Mouse (Mus musculus) Patski (cell line): ENCODE data around the gene Coro2a. TPM values are rescaled to one million over a fixed set of nuclear protein-coding genes. Genes with fewer than 3 reads are reported as not detected.
"Not testable (repeated sequence)": the region's sequence is repeated elsewhere in the genome, so short reads cannot be mapped to it uniquely, and the experiment has no call there.

Experiments used
- ATAC-seq: fragments of 100-300 bp; one replicate; pipeline ENCODE4 v1.8.0; 2021
- CTCF ChIA-PET: fragments of 350-600 bp; sonication (Branson Sonifier 250); formaldehyde crosslinking; loops from one replicate; lab custom pipeline; 2022; ENCODE audit warnings: inconsistent platforms; lab: Charles Lee
- POLR2A ChIA-PET: fragments of 350-600 bp; sonication (Branson Sonifier 250); formaldehyde crosslinking; loops from one replicate; lab custom pipeline; 2022; ENCODE audit warnings: antibody characterized with exemption, inconsistent platforms; lab: Charles Lee
- DNase-seq: peaks from one replicate; pipeline ENCODE4 v3.0.0-alpha.2; 2011; ENCODE audit warnings: low read depth, low spot score
- H3K27me3 ChIP-seq: fragments of 371-371 bp; one replicate; pipeline ENCODE4 v1.5.1; 2021
- CTCF ChIP-seq: fragments of 100-300 bp; IDR thresholded peaks from one replicate; pipeline ENCODE4 v1.5.1; 2021
- in situ Hi-C: fragments of 300-500 bp; cut with MboI; formaldehyde crosslinking; loops from 3 replicates; pipeline ENCODE4 v1.11.1; 2018; ENCODE audit warnings: low pct_unique_long_range_greater_than_20kb, mixed read lengths
- polyA plus RNA-seq: library from polyadenylated mRNA; unstranded; gene quantifications from one replicate; pipeline ENCODE4 v1.2.3, GENCODE M21; 2021

Coro2a gene
- polyA plus RNA-seq, 1 experiment from 2014 or later, result 0.12 TPM

- no peak for DNase-seq
- TF ChIP-seq CTCF, result no peak
- no peak for ATAC-seq
- in situ Hi-C loops, result no loop called here
- ChIA-PET POLR2A (no interaction called here), CTCF (no interaction called here)
- no peaks in the 10 kb centered on the region for H3K27me3 ChIP-seq
Observed at GRCm38 (mm10) chr4:46634881-46635280, 32.9 kb upstream of the Coro2a start.

DNA sequence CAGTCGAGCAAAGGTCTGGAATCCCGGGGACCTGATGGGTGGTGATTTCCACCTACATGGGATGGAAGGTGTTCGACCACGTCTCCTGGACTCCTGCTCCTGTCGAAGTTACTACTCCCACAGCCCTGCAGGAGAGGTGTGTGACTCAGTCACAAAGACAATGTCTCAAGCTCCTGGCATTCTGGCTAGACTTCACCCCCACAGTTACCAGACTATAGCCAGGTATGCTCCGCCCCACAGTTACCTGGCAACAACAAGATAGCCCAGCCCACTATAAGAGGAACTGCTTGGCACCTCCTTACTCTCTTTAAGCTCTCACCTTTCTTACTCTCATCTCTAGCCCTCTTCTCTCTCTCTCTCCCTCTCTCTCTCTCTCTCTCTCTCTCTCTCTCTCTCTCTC lies 31.6 kb upstream of the Coro2a start:
- H3K27me3 ChIP-seq, DNase-seq, CTCF ChIA-PET, ATAC-seq, in situ Hi-C loops, POLR2A ChIA-PET: not testable (repeated sequence)

- in situ Hi-C loops, result no loop called here
- no peak for ATAC-seq
- no peak for TF ChIP-seq CTCF
- no peaks in the 10 kb centered on the region for H3K27me3 ChIP-seq
- ChIA-PET POLR2A (no interaction called here), CTCF (no interaction called here)
- DNase-seq, result no peak
Observed at GRCm38 (mm10) chr4:46632465-46632864, 30.5 kb upstream of the Coro2a start.

DNA sequence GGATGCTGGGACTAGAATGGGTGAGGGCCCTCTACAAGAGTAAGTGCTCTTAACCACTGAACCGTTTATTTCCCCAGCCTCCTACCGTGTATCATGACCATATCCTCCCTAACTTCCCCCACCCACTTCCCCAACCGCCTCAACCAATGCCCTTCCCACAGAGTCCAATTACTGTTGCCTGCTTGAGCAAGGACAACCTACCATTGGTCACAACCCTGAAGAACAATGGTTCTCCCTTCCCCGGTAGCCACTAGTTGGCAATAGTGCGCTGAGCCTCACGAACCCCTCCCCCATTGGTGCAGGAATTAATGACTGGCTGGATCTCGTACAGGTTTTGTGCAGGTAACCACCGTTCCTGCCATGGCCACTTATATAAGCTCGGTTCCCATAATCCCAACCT lies 28.4 kb upstream of the Coro2a start:
- no peak for ATAC-seq
- POLR2A ChIA-PET, result no interaction called here

DNA sequence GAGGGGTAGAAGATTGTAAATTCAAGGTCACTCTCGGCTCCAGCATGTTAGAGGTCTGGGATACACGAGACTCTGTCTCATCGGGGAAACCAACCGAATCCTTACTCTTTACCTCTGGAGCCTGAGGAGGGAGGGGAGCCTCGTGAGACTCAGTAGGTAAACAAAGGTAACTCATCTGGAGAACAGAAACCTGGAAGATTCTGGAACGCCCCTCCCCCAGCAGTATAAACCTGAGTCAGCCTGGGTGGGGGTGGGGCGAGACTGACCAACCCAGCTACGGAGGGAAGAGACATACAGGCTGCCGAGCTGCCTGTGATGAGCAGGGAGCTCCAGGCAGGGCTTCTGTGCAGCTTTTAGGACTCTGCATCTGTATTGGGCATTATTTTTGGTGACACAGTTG lies 26.9 kb upstream of the Coro2a start:
- TF ChIP-seq CTCF, result no peak
- H3K27me3 ChIP-seq, result no peaks in the 10 kb centered on the region
- no peak for ATAC-seq
- DNase-seq, result no peak
- ChIA-PET POLR2A (interaction anchor here (1.0 kb wide), 1 partner anchor 19 kb away, joined by 3 read pairs; no protein-coding TSS in a partner anchor), CTCF (no interaction called here)
- in situ Hi-C loops, result no loop called here

More for the DNA sequence above, 28.4 kb upstream of the Coro2a start:
- no peaks in the 10 kb centered on the region for H3K27me3 ChIP-seq
- CTCF ChIA-PET, result no interaction called here
- in situ Hi-C loops, result no loop called here
- no peak for DNase-seq
- TF ChIP-seq CTCF, result no peak

DNA sequence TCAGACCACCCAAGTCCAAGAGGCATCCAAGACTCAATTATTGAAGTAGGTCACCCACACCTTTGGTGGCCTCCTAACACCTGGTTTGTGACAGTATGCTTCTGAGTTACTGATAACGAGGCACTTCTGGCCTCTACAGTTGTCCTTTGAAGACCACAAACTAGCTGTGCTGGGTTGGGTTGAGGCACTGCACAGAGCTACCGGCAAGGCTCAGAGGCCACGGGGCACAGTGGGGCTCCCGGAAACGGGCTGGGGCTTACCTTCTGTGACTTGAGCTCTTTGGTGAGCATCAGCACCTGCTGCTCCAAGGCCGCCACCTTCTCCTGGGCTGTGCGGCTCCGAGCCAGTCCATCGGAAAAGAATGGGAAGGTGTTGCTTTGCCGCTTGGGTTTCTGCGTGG lies 26.1 kb upstream of the Coro2a start:
- ATAC-seq, result no peak
- TF ChIP-seq CTCF, result no peak
- H3K27me3 ChIP-seq, result no peaks in the 10 kb centered on the region
- no peak for DNase-seq
- in situ Hi-C loops, result no loop called here
- CTCF ChIA-PET, result no interaction called here
- POLR2A ChIA-PET, result no interaction called here

GRCm38 (mm10) chr4:46625101-46625500 lies 23.1 kb upstream of the Coro2a start:
- ChIA-PET CTCF (interaction anchor here (0.7 to 14.9 kb wide), 3 partner anchors 8 to 31 kb away, joined by 3 to 175 read pairs (median 3); partner anchors contain the start of gene Tbc1d2), POLR2A (interaction anchor here (0.6 kb wide), 1 partner anchor 146 kb away, joined by 4 read pairs; no protein-coding TSS in a partner anchor)
- in situ Hi-C loops, result no loop called here
- no peak for DNase-seq
- no peaks in the 10 kb centered on the region for H3K27me3 ChIP-seq
- TF ChIP-seq CTCF, result no peak
- no peak for ATAC-seq

- no peaks in the 10 kb centered on the region for H3K27me3 ChIP-seq
- no peak for DNase-seq
- POLR2A ChIA-PET, result no interaction called here
- no peak for ATAC-seq
- CTCF ChIA-PET, result interaction anchor here (1.2 to 14.9 kb wide), 2 partner anchors 11 to 33 kb away, joined by 4 to 175 read pairs; partner anchors contain the start of gene Tbc1d2
- no peak for TF ChIP-seq CTCF
- in situ Hi-C loops, result no loop called here
Observed at GRCm38 (mm10) chr4:46623007-46623406, 21.0 kb upstream of the Coro2a start.

DNA sequence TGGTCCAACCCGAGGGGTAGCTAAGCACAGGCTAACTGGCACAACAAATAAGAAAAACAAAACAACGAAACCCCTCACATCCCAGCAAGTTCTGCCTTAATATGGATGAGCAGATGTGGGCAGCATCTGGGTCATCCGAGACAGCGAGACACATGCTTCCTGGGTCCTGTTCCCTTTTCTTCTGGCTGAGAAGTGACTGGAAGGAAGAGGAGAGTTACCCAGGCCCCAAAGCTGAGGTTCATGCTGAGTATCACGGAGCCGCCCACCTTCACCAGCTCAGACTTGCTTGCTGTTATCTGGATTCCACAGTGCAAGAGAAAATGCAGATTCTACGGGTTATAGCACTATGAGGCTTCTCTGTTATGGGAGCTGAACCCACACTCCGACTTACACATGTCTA lies 18.9 kb upstream of the Coro2a start:
- no peak for DNase-seq
- CTCF ChIA-PET, result interaction anchor here (2.7 to 14.9 kb wide), 2 partner anchors 10 to 35 kb away, joined by 12 to 175 read pairs; partner anchors contain the start of gene Tbc1d2
- ATAC-seq, result no peak
- no peaks in the 10 kb centered on the region for H3K27me3 ChIP-seq
- no peak for TF ChIP-seq CTCF
- in situ Hi-C loops, result no loop called here
- POLR2A ChIA-PET, result no interaction called here

DNA sequence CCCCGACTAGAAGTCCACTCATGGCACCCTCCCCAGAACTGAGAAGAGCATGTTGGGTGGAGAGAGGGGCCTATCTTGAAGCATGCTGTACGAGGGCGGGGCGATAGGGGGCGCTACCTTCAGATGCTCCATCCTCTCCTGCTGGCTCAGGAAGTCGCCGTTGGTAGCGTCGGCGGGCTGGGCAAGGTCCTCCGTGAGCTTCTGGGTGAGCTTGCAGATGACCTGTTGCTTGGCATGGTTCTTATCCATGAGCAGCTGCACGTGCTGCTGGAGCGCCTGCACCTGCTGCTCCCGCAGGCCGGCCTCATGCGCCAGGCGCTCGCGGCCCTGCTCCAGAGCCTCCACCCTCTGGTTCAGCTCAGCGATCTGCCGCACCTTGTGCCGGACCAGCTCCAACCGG lies 18.3 kb upstream of the Coro2a start:
- in situ Hi-C loops, result no loop called here
- POLR2A ChIA-PET, result no interaction called here
- DNase-seq (no peak), ATAC-seq (no peak)
- no peak for TF ChIP-seq CTCF
- CTCF ChIA-PET, result interaction anchor here (0.8 to 14.9 kb wide), 4 partner anchors 9 to 112 kb away, joined by 3 to 175 read pairs (median 8); partner anchors contain the start of gene Tbc1d2
- no peaks in the 10 kb centered on the region for H3K27me3 ChIP-seq

DNA sequence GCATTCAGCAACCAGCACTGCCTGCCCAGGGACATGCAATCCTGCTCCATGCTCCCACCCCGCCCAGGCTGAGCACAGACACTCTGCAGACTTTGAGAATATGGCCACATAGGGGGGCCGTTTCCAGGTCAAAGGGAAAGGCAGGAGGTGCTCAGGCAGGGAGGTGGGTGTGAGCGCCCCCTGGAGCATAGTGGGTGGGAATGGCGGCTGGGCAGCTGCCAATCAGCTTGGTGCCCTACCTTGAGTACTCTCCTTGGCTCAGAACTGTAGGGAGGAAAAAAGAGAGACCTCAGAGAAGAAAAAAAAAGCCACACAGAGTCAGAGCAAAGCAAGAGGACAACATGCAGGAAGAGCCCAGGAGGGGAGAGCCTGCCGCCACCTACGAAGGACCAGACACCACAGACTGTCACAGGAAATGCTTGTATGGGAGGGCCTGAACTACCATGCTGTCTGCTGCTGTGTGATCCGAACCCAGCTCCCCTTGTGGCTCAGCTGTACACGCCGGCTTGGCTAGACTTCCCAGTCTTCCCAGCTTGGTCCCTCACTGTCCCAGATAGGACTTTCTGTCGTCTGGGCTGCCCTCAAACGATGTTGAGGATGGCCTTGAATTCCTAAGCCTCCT lies 16.3 kb upstream of the Coro2a start:
- no peak for DNase-seq
- in situ Hi-C loops, result loop anchor here (5.0 kb wide), 1 partner anchor 34 kb away; the partner anchor contains the start of gene Tbc1d2
- ChIA-PET CTCF (interaction anchor here (1.0 to 14.9 kb wide), 6 partner anchors 23 to 418 kb away, joined by 3 to 175 read pairs (median 3); partner anchors contain the start of gene Tbc1d2), POLR2A (no interaction called here)
- no peak for TF ChIP-seq CTCF
- no peak for ATAC-seq
- H3K27me3 ChIP-seq, result no peaks in the 10 kb centered on the region
